Mouse (Mus musculus) hindbrain, postnatal 0 days (tissue): ENCODE measurements at regions not wholly inside any gene's neighbourhood (a gene's known extent, or its start where the extent isn't known, plus 50 kb on each side); places are given as distances from the start of the nearest gene placed in this dataset.
A peak's percentile ranks its signal among the peaks of the same experiment; 100 is the strongest.

Experiments
- ATAC-seq: fragments of 200-750 bp; cut with Nextera tagmentation; 2 replicates; pipeline ENCODE4 v1.8.0; 2017; ENCODE audit warnings: mild to moderate bottlenecking, moderate TSS enrichment, moderate library complexity
- DNase-seq: peaks from one replicate; pipeline ENCODE4 v3.0.0-alpha.2; 2015; ENCODE audit warnings: low spot score
- H3K27ac ChIP-seq: fragments of 300-500 bp; sonication (generic); 2 replicates; pipeline ENCODE4 v1.5.1; 2014; ENCODE audit warnings: mild to moderate bottlenecking
- H3K27me3 ChIP-seq: fragments of 300-500 bp; sonication (generic); 2 replicates; pipeline ENCODE4 v1.6.1; 2014; ENCODE audit warnings: low read length, mixed read lengths; ENCODE audit not compliant: insufficient read depth
- H3K36me3 ChIP-seq: fragments of 300-500 bp; sonication (generic); 2 replicates; pipeline ENCODE4 v1.6.1; 2014; ENCODE audit warnings: low read length, mixed read lengths; ENCODE audit not compliant: insufficient read depth
- H3K4me1 ChIP-seq: fragments of 300-500 bp; sonication (generic); 2 replicates; pipeline ENCODE4 v1.6.1; 2014; ENCODE audit warnings: antibody characterized with exemption, low read length, mixed read lengths; ENCODE audit not compliant: insufficient read depth
- H3K4me2 ChIP-seq: fragments of 300-500 bp; sonication (generic); 2 replicates; pipeline ENCODE4 v1.6.1; 2014; ENCODE audit warnings: low read depth, mild to moderate bottlenecking, low read length, moderate library complexity, mixed read lengths
- H3K4me3 ChIP-seq: fragments of 300-500 bp; sonication (generic); 2 replicates; pipeline ENCODE4 v1.5.1; 2014; ENCODE audit warnings: low read length
- H3K9ac ChIP-seq: fragments of 300-500 bp; sonication (generic); replicated peaks from 2 replicates; pipeline ENCODE4 v1.6.1; 2014; ENCODE audit warnings: mild to moderate bottlenecking, low read length, moderate library complexity, mixed read lengths
- H3K9me3 ChIP-seq: fragments of 300-500 bp; sonication (generic); 2 replicates; pipeline ENCODE4 v1.6.1; 2016; ENCODE audit warnings: low read length, mixed read lengths
- CTCF ChIP-seq: IDR thresholded peaks from 2 replicates; pipeline ENCODE4 v1.5.1; 2016; ENCODE audit warnings: antibody characterized with exemption, control low read depth, low read depth
- WGBS: fragments of 180-500 bp; shearing (Covaris S2); extraction: QIAGEN DNeasy Blood & Tissue Kit; methylation state at CpG from one replicate; pipeline ENCODE4 v1.1.7; 2014; 5-methylcytosine and 5-hydroxymethylcytosine counted together

- no peak for DNase-seq
- no peak for ATAC-seq
Measured at GRCm38 (mm10) chr13:88459474-88460173, 361.6 kb upstream of the Edil3 start.

GRCm38 (mm10) chr13:88490104-88490503, 331.2 kb upstream of the Edil3 start:
- TF ChIP-seq CTCF = no peak
- Histone ChIP-seq H3K27me3 (no peaks in the 10 kb centered on the region), H3K36me3 (no peaks in the 10 kb centered on the region), H3K4me3 (no peak overlapping the region), H3K27ac (no peak overlapping the region), H3K9me3 (no peaks in the 10 kb centered on the region), H3K9ac (no peak overlapping the region), H3K4me2 (no peak overlapping the region), H3K4me1 (no peaks in the 10 kb centered on the region)
- DNase-seq (peak; percentile 6), ATAC-seq (0 out of 2 replicates have a peak, but pooled peaks have one; percentile 12)
- 82% methylated on average over 10 of the region's 10 CpGs for WGBS

More at GRCm38 (mm10) chr13:88459474-88460173, 361.6 kb upstream of the Edil3 start:
- Histone ChIP-seq H3K36me3 (no peaks in the 10 kb centered on the region), H3K27ac (no peak overlapping the region), H3K27me3 (no peaks in the 10 kb centered on the region), H3K9me3 (no peaks in the 10 kb centered on the region), H3K4me3 (no peak overlapping the region), H3K4me2 (no peak overlapping the region), H3K4me1 (no peaks in the 10 kb centered on the region), H3K9ac (no peak overlapping the region)
- no peak for TF ChIP-seq CTCF
- 74% methylated on average over 2 of the region's 2 CpGs for WGBS

DNA sequence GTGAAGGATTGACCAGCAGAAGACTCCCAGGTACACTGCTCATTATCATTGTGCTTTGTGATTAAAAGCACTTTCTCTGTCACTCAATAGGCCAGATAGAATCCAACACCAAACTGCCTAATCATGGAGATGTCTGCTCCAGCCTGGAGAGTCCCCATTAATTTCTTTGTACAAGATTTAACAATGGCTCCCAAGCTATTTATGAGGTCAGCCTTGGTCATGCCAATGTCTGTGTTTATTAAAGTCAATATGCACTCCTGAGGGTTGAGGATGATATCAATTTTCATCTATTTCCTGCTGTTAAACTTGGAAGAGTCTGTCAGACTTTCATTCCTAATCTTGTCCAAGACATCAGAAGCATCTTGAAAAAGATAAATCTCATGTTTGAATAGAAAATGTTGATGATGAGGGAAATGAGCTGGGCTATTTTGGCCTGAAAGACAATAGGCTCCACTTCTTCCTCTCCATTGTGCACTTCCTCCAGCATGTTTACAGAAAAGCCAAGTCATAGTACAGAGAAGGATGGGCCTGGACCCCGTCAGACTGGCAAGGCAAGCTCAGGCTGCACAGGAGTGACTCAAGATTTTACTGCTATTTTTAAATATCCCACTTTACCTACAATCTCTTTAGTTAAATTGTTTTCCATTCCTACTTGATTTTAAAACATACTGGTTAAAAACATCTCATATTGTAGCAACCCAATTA, 310.3 kb upstream of the Edil3 start:
- H3K4me3 ChIP-seq = no peak overlapping the region
- no peak for ATAC-seq
- no peak overlapping the region for H3K9ac ChIP-seq
- no peaks in the 10 kb centered on the region for H3K9me3 ChIP-seq
- no peaks in the 10 kb centered on the region for H3K36me3 ChIP-seq
- 59% methylated on average over 1 of the region's 1 CpGs for WGBS
- H3K4me1 ChIP-seq = no peaks in the 10 kb centered on the region
- no peak for TF ChIP-seq CTCF
- H3K27ac ChIP-seq = no peak overlapping the region
- no peak for DNase-seq
- no peaks in the 10 kb centered on the region for H3K27me3 ChIP-seq
- no peak overlapping the region for H3K4me2 ChIP-seq

DNA sequence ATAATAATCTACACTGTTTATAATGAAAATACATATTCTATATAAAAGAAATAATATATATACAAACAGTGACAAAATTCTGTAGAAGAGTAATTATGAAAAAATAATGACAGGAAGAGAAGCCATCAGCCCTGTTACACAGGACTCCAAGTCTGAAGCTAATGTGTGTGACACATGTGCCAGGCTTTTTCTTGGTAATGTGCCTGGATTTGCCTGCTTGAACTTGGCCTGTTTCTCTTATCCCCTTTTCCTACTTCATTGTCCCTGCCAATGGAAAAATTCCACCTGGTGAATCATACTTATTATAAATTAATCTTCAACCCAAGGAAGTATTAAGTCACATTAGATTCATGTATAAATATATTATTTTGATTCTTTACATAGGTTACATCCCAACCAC, 286.5 kb upstream of the Edil3 start:
- no peak overlapping the region for H3K4me3 ChIP-seq
- TF ChIP-seq CTCF = no peak
- no peaks in the 10 kb centered on the region for H3K4me1 ChIP-seq
- DNase-seq (peak; percentile 26), ATAC-seq (no peak)
- no peak overlapping the region for H3K4me2 ChIP-seq
- H3K9ac ChIP-seq = no peak overlapping the region
- H3K27me3 ChIP-seq = no peaks in the 10 kb centered on the region
- H3K9me3 ChIP-seq = no peaks in the 10 kb centered on the region
- H3K36me3 ChIP-seq = no peaks in the 10 kb centered on the region
- H3K27ac ChIP-seq = no peak overlapping the region

DNA sequence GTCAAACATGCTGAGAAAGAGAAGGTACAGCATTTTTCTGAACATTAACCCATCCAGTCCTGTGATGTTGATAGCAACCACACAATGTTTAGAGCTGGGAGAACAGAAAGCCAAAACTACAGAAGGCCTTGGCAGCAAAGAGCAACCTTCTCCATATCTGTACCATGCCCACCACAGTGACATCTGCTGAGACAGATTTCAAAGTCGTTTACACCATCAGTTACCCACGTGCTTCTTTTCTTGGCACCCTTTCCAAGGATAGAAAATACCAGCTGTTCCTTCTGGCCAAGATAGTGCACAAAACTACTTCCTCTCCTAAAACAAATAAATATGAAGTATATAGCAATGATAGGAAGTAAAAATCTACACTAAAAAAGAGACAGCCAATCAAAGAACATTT, 266.8 kb upstream of the Edil3 start:
- Histone ChIP-seq H3K4me2 (no peak overlapping the region), H3K9ac (no peak overlapping the region), H3K4me1 (no peaks in the 10 kb centered on the region), H3K9me3 (no peaks in the 10 kb centered on the region), H3K27ac (no peak overlapping the region), H3K27me3 (no peaks in the 10 kb centered on the region), H3K4me3 (no peak overlapping the region), H3K36me3 (no peaks in the 10 kb centered on the region)
- TF ChIP-seq CTCF = no peak
- peak; percentile 86 for ATAC-seq
- WGBS = 32% methylated on average over 2 of the region's 2 CpGs
- DNase-seq = peak; percentile 74

GRCm38 (mm10) chr13:88564978-88565377, 256.3 kb upstream of the Edil3 start:
- ATAC-seq (no peak), DNase-seq (no peak)
- WGBS = 75% methylated on average over 1 of the region's 1 CpGs
- Histone ChIP-seq H3K9ac (no peak overlapping the region), H3K4me2 (no peak overlapping the region), H3K27ac (no peak overlapping the region), H3K4me1 (no peaks in the 10 kb centered on the region), H3K27me3 (no peaks in the 10 kb centered on the region), H3K4me3 (no peak overlapping the region), H3K36me3 (no peaks in the 10 kb centered on the region), H3K9me3 (no peaks in the 10 kb centered on the region)
- TF ChIP-seq CTCF = no peak

GRCm38 (mm10) chr13:88602244-88602643, 219.0 kb upstream of the Edil3 start:
- Histone ChIP-seq H3K27me3 (no peaks in the 10 kb centered on the region), H3K27ac (no peak overlapping the region), H3K9me3 (no peaks in the 10 kb centered on the region), H3K4me1 (no peaks in the 10 kb centered on the region), H3K4me3 (no peak overlapping the region), H3K4me2 (no peak overlapping the region), H3K36me3 (no peaks in the 10 kb centered on the region), H3K9ac (no peak overlapping the region)
- ATAC-seq (no peak), DNase-seq (no peak)
- TF ChIP-seq CTCF = no peak
- WGBS = 53% methylated on average over 1 of the region's 1 CpGs
